Mouse (Mus musculus) hindbrain, embryonic 11.5 days (tissue): ENCODE measurements at regions not wholly inside any gene's neighbourhood (a gene's known extent, or its start where the extent isn't known, plus 50 kb on each side); places are given as distances from the start of the nearest gene placed in this dataset.
"Not testable (repeated sequence)": the region's sequence is repeated elsewhere in the genome, so short reads cannot be mapped to it uniquely, and the experiment has no call there.

Experiments
- ATAC-seq: fragments of 200-750 bp; cut with Nextera tagmentation; 2 replicates; pipeline ENCODE4 v1.8.0; 2017; ENCODE audit warnings: mild to moderate bottlenecking, moderate TSS enrichment, moderate library complexity; ENCODE audit not compliant: low FRiP score
- DNase-seq: peaks from one replicate; pipeline ENCODE4 v3.0.0-alpha.2; 2015; ENCODE audit warnings: low spot score
- H3K27ac ChIP-seq: fragments of 300-500 bp; sonication (generic); 2 replicates; pipeline ENCODE4 v1.5.1; 2014; ENCODE audit warnings: mild to moderate bottlenecking, low read depth, low read length
- H3K27me3 ChIP-seq: fragments of 300-500 bp; sonication (generic); 2 replicates; pipeline ENCODE4 v1.6.1; 2014; ENCODE audit warnings: mild to moderate bottlenecking, low read length, moderate library complexity, mixed read lengths; ENCODE audit not compliant: control insufficient read depth, insufficient read depth
- H3K36me3 ChIP-seq: fragments of 300-500 bp; sonication (generic); 2 replicates; pipeline ENCODE4 v1.6.1; 2014; ENCODE audit warnings: mild to moderate bottlenecking, low read length, moderate library complexity, mixed read lengths; ENCODE audit not compliant: control insufficient read depth, insufficient read depth
- H3K4me1 ChIP-seq: fragments of 300-500 bp; sonication (generic); replicated peaks from 2 replicates; pipeline ENCODE4 v1.6.1; 2014; ENCODE audit warnings: low read length, mixed read lengths; ENCODE audit not compliant: control insufficient read depth, insufficient read depth
- H3K4me2 ChIP-seq: fragments of 300-500 bp; sonication (generic); replicated peaks from 2 replicates; pipeline ENCODE4 v1.6.1; 2014; ENCODE audit warnings: mild to moderate bottlenecking, low read depth, low read length
- H3K4me3 ChIP-seq: fragments of 300-500 bp; sonication (generic); 2 replicates; pipeline ENCODE4 v1.5.1; 2014; ENCODE audit warnings: low read depth, low read length
- H3K9ac ChIP-seq: fragments of 300-500 bp; sonication (generic); 2 replicates; pipeline ENCODE4 v1.6.1; 2014; ENCODE audit warnings: low read depth, low read length
- H3K9me3 ChIP-seq: fragments of 300-500 bp; sonication (generic); 2 replicates; pipeline ENCODE4 v1.6.1; 2016; ENCODE audit warnings: low read length; ENCODE audit not compliant: control insufficient read depth
- WGBS: fragments of 180-500 bp; shearing (Covaris S2); extraction: QIAGEN DNeasy Blood & Tissue Kit; methylation state at CpG from one replicate; pipeline ENCODE4 v1.1.7; 2014; 5-methylcytosine and 5-hydroxymethylcytosine counted together

GRCm38 (mm10) chrX:68486585-68486984 is 191.8 kb upstream of the Fmr1 start:
- ATAC-seq, result no peak
- 93% methylated on average over 1 of the region's 1 CpGs for WGBS
- H3K4me3 ChIP-seq, result no peak overlapping the region

DNA sequence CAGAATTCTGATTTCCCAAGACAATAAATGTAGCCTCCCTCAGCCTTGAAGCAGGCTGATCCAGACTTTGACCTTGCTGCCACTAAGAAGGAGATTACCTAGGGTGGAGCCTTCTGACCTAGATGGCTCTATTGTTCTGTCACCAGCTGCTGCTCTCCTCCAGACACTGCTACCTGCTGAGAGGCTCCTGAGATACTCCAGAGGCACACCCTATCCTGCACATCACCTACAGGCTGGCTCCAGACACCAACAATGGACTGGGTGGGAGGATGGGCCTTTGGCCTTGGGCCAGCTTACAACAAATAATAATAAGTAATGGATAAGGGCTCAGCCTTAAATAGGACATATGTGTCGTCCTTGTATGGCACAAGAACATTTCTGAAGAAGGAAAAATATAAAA is 186.3 kb upstream of the Fmr1 start:
- H3K27me3 ChIP-seq, H3K4me2 ChIP-seq, H3K9me3 ChIP-seq, H3K27ac ChIP-seq, H3K9ac ChIP-seq, DNase-seq, H3K36me3 ChIP-seq, H3K4me1 ChIP-seq, H3K4me3 ChIP-seq, ATAC-seq: not testable (repeated sequence)
- WGBS, result 58% methylated on average over 1 of the region's 1 CpGs

More at GRCm38 (mm10) chrX:68486585-68486984, 191.8 kb upstream of the Fmr1 start:
- Histone ChIP-seq H3K27ac (no peak overlapping the region), H3K4me1 (no peaks in the 10 kb centered on the region), H3K27me3 (no peaks in the 10 kb centered on the region), H3K9me3 (no peaks in the 10 kb centered on the region), H3K36me3 (no peaks in the 10 kb centered on the region), H3K4me2 (no peak overlapping the region), H3K9ac (no peak overlapping the region)
- DNase-seq, result no peak

DNA sequence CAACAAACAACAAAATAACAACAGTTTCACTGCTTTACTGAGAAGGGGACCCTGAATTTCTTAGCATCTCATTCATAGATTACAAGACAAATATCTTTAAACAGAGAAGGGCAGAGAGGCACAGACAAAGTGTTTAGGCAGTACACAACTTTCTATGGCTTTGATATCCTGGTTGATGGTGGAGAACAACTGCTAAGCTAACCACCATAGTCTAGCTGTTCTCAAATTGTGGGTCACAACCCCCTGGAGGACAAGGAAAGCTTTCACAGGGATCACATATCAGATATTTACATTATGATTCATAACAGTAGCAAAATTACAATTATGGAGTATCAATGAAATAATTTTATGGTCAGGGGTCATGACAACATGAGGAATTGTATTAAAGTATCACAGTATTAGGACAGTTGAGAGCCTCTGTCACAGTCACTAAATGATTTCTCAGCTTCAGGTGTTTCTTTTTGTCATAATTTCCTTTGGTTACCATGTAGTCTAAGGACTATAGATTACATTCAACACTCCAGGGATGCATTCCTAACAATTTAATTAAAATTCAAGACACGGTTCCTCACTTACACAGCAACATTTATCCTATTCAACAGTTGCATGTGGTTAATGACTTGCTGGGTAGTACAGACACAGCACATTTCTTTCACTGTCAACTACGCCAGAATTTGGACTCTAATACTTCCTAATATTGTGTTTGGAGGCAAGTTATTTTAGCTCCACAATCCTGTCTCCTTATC is 183.8 kb upstream of the Fmr1 start:
- Histone ChIP-seq H3K4me3 (no peak overlapping the region), H3K27ac (no peak overlapping the region), H3K4me1 (no peaks in the 10 kb centered on the region), H3K9me3 (no peaks in the 10 kb centered on the region), H3K4me2 (no peak overlapping the region), H3K36me3 (no peaks in the 10 kb centered on the region), H3K9ac (no peak overlapping the region), H3K27me3 (no peaks in the 10 kb centered on the region)
- ATAC-seq (no peak), DNase-seq (no peak)
- WGBS, result 75% methylated on average over 2 of the region's 2 CpGs

- ATAC-seq (no peak), DNase-seq (no peak)
- H3K27ac ChIP-seq, result no peak overlapping the region
- no peak overlapping the region for H3K4me3 ChIP-seq
- no peak overlapping the region for H3K9ac ChIP-seq
- 86% methylated on average over 3 of the region's 3 CpGs for WGBS
- no peak overlapping the region for H3K4me2 ChIP-seq
- no peaks in the 10 kb centered on the region for H3K9me3 ChIP-seq
- H3K27me3 ChIP-seq, result no peaks in the 10 kb centered on the region
- no peaks in the 10 kb centered on the region for H3K4me1 ChIP-seq
- no peaks in the 10 kb centered on the region for H3K36me3 ChIP-seq
Observed at GRCm38 (mm10) chrX:68495144-68495493, 183.2 kb upstream of the Fmr1 start.

DNA sequence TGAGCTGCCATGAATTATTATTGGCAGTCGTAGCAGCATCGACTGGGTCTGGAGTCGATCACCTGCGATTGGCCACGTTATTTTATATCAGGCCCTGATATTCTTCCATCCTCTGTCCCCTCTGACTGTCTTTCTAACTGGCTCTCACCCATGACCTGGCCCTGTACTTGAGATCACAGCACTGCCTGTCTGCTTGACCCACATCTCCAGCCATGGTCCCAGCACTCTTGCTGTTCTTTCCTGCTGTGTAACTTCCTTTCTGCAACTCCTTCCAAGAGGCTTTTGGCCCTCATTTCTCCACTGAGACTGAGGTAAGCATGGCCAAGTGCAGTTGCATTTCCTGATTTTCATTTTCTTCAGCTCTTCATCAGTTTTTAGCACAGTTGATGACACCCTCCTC is 182.6 kb upstream of the Fmr1 start:
- WGBS, result 89% methylated on average over 5 of the region's 5 CpGs
- Histone ChIP-seq H3K27ac (no peak overlapping the region), H3K4me3 (no peak overlapping the region), H3K9me3 (no peaks in the 10 kb centered on the region), H3K4me1 (no peaks in the 10 kb centered on the region), H3K9ac (no peak overlapping the region), H3K27me3 (no peaks in the 10 kb centered on the region), H3K4me2 (no peak overlapping the region), H3K36me3 (no peaks in the 10 kb centered on the region)
- DNase-seq (no peak), ATAC-seq (no peak)

- Histone ChIP-seq H3K4me2 (no peak overlapping the region), H3K9me3 (no peaks in the 10 kb centered on the region), H3K27me3 (no peaks in the 10 kb centered on the region), H3K4me1 (no peaks in the 10 kb centered on the region), H3K4me3 (no peak overlapping the region), H3K27ac (no peak overlapping the region), H3K9ac (no peak overlapping the region), H3K36me3 (no peaks in the 10 kb centered on the region)
- WGBS, result 85% methylated on average over 4 of the region's 4 CpGs
- no peak for DNase-seq
- no peak for ATAC-seq
Observed at GRCm38 (mm10) chrX:68497886-68498285, 180.5 kb upstream of the Fmr1 start.

GRCm38 (mm10) chrX:68502938-68503337 is 175.4 kb upstream of the Fmr1 start:
- H3K36me3 ChIP-seq, result no peaks in the 10 kb centered on the region
- no peak overlapping the region for H3K9ac ChIP-seq
- H3K4me1 ChIP-seq, result no peaks in the 10 kb centered on the region
- no peaks in the 10 kb centered on the region for H3K9me3 ChIP-seq
- DNase-seq (no peak), ATAC-seq (no peak)
- H3K4me3 ChIP-seq, result no peak overlapping the region
- H3K4me2 ChIP-seq, result no peak overlapping the region
- WGBS, result 85% methylated on average over 1 of the region's 1 CpGs
- no peaks in the 10 kb centered on the region for H3K27me3 ChIP-seq
- no peak overlapping the region for H3K27ac ChIP-seq

DNA sequence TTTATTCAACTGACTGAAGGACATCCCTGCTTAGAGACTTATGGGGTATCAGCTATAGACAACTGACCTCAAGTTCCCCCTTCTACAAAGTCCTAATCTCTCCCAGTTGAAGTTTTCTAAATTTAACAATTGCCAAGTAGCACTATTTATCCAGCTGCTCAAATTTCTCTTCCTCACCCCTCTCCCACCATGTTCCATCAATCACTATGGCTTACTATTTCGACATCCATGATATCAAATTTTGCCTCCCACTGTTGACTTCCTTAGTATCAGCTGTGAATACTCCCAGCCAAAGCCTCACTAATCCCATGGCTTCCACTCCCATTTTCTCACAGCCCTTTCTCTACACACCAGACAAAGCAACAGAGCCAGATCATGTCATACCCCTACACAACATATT is 170.7 kb upstream of the Fmr1 start:
- Histone ChIP-seq H3K9me3 (no peaks in the 10 kb centered on the region), H3K27ac (no peak overlapping the region), H3K27me3 (no peaks in the 10 kb centered on the region), H3K4me3 (no peak overlapping the region), H3K9ac (no peak overlapping the region), H3K36me3 (no peaks in the 10 kb centered on the region), H3K4me2 (no peak overlapping the region), H3K4me1 (no peaks in the 10 kb centered on the region)
- ATAC-seq, result no peak
- WGBS, result 60% methylated on average over 1 of the region's 1 CpGs
- no peak for DNase-seq

- H3K4me3 ChIP-seq, result no peak overlapping the region
- no peak overlapping the region for H3K27ac ChIP-seq
- H3K9me3 ChIP-seq, result no peaks in the 10 kb centered on the region
- DNase-seq (peak; percentile 8), ATAC-seq (peak; percentile 90)
- H3K36me3 ChIP-seq, result no peaks in the 10 kb centered on the region
- H3K27me3 ChIP-seq, result no peaks in the 10 kb centered on the region
- H3K4me2 ChIP-seq, result no peak overlapping the region
- H3K4me1 ChIP-seq, result no peaks in the 10 kb centered on the region
- WGBS, result 6% methylated on average over 1 of the region's 1 CpGs
- no peak overlapping the region for H3K9ac ChIP-seq
Observed at GRCm38 (mm10) chrX:68512213-68512766, 166.1 kb upstream of the Fmr1 start.
